In the genomic region with DNA sequence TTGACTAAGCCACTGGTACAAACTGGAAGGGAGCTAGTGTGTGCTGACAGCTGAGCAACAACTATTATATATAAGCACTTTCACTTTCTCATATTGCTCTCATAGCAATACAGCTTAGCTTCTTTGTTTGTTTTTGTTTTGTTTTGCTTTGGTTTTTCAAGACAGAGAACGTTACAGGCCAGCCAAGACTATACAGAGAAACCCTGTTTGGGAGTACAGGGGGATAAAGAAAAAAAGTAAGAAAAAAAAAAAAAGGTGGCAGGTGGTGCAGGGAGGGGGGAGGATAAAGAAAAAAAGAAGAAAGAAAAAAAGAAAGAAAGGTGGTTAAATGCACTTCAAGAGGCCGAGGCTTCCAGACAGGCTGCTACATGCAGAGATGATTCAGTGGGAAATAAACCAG, we compare ENCODE assay signal across 1 mouse cellular context.
TF ChIP-seq lines count a peak whose summit lies in the region.

No protein-coding gene starts in this region.

TF ChIP-seq in MEL, 35 proteins besides CTCF, POLR2A, EP300 and RAD21:
- TF ChIP-seq POLR2AphosphoS5 (IDR thresholded peaks at IDR 0.05; ENCODE audit: borderline replicate concordance, low read depth, low read length) (no peak), POLR2AphosphoS2 (IDR thresholded peaks at IDR 0.05; ENCODE audit: low read length) (no peak), MAFK (IDR thresholded peaks at IDR 0.05; ENCODE audit: borderline replicate concordance, low read depth, low read length) (no peak), ZNF384 (IDR thresholded peaks at IDR 0.05; ENCODE audit: low read depth, low read length) (peak; percentile 63; the same call in 1 of the 2 replicates), SMC3 (IDR thresholded peaks at IDR 0.05; ENCODE audit: low read depth, low read length) (no peak)
